Mouse (Mus musculus) liver, embryonic 14.5 days (tissue): ENCODE results near the gene Snx27. TPM values are rescaled to one million over a fixed set of nuclear protein-coding genes. Genes with fewer than 3 reads are reported as not detected.

Source experiments
- ATAC-seq: fragments of 200-750 bp; cut with Nextera tagmentation; 2 replicates; pipeline ENCODE4 v1.8.0; 2017; ENCODE audit warnings: moderate number of reproducible peaks, mild to moderate bottlenecking, moderate library complexity; ENCODE audit not compliant: insufficient read depth
- DNase-seq, 3 experiments: peaks; one replicate each; pipeline ENCODE4 v3.0.0-alpha.2; 2012 to 2013; ENCODE audit warnings: low read depth in 3 of 3, low spot score in 3 of 3
- H3K27ac ChIP-seq: fragments of 300-500 bp; sonication (generic); 2 replicates; pipeline ENCODE4 v1.5.1; 2014; ENCODE audit warnings: moderate library complexity, mild to moderate bottlenecking, control low read depth, inconsistent platforms
- H3K27me3 ChIP-seq: fragments of 300-500 bp; sonication (generic); 2 replicates; pipeline ENCODE4 v1.6.1; 2014; ENCODE audit warnings: mild to moderate bottlenecking, low read length, moderate library complexity; ENCODE audit not compliant: control insufficient read depth, insufficient read depth
- H3K36me3 ChIP-seq: fragments of 300-500 bp; sonication (generic); replicated peaks from 2 replicates; pipeline ENCODE4 v1.6.1; 2014; ENCODE audit warnings: low read depth; ENCODE audit not compliant: control insufficient read depth, insufficient read depth
- H3K4me1 ChIP-seq, 2 experiments: fragments of 200-500 bp in 1 of 2; fragments of 300-500 bp in 1 of 2; sonication (generic) in 1 of 2; replicated peaks; 2 replicates each; pipeline ENCODE4 v1.6.1; 2012 to 2014; ENCODE audit warnings: antibody characterized with exemption in 1 of 2, inconsistent platforms in 1 of 2, low read length in 1 of 2; ENCODE audit not compliant: control insufficient read depth in 2 of 2, insufficient read depth in 2 of 2
- H3K4me2 ChIP-seq: fragments of 300-500 bp; sonication (generic); 2 replicates; pipeline ENCODE4 v1.6.1; 2014; ENCODE audit warnings: low read depth, mild to moderate bottlenecking, control low read depth, moderate library complexity
- H3K4me3 ChIP-seq, 2 experiments: fragments of 200-500 bp in 1 of 2; fragments of 300-500 bp in 1 of 2; sonication (generic) in 1 of 2; 2 replicates each; pipeline ENCODE4 v1.5.1; 2012 to 2014; ENCODE audit warnings: low read depth in 2 of 2, low read length in 2 of 2, mild to moderate bottlenecking in 2 of 2, control low read depth in 1 of 2, inconsistent platforms in 1 of 2, moderate library complexity in 1 of 2; ENCODE audit not compliant: insufficient read depth in 1 of 2
- H3K9ac ChIP-seq: fragments of 300-500 bp; sonication (generic); replicated peaks from 2 replicates; pipeline ENCODE4 v1.6.1; 2014; ENCODE audit warnings: mild to moderate bottlenecking, control low read depth, moderate library complexity
- H3K9me3 ChIP-seq: fragments of 300-500 bp; sonication (generic); 2 replicates; pipeline ENCODE4 v1.6.1; 2016; ENCODE audit warnings: low read length, mixed read lengths; ENCODE audit not compliant: control insufficient read depth
- CTCF ChIP-seq: IDR thresholded peaks from 2 replicates; pipeline ENCODE4 v1.5.1; 2016; ENCODE audit warnings: antibody characterized with exemption, low read depth, control low read depth
- EP300 ChIP-seq: IDR thresholded peaks from 2 replicates; pipeline ENCODE4 v1.6.1; 2016; ENCODE audit warnings: antibody characterized with exemption, low read depth
- WGBS: fragments of 180-500 bp; shearing (Covaris S2); extraction: QIAGEN DNeasy Blood & Tissue Kit; methylation state at CpG from one replicate; pipeline ENCODE4 v1.1.7; 2014; ENCODE audit not compliant: insufficient replicate concordance; 5-methylcytosine and 5-hydroxymethylcytosine counted together
- polyA plus RNA-seq, 2 experiments: library from polyadenylated mRNA; depleted of rRNA in 1 of 2; stranded (reverse) in 1 of 2; unstranded in 1 of 2; fragments of >200 nt; fragmentation: Nextera tagmentation in 1 of 2; extraction: Ambion mirVana in 1 of 2; gene quantifications; 2 replicates each; pipeline versions ENCODE4 v1.2.1 to v1.2.3; 2012 to 2014

Gene Snx27
- polyA plus RNA-seq, 2 experiments = 5.6 to 9.7 TPM

GRCm38 (mm10) chr3:94476301-94477035, 106.0 kb downstream of the Snx27 start:
- H3K9ac ChIP-seq = no peak overlapping the region
- no peak for TF ChIP-seq CTCF
- TF ChIP-seq EP300 = no peak
- H3K27me3 ChIP-seq = peaks cover 24% of the 10 kb centered on the region
- no peaks in the 10 kb centered on the region for H3K36me3 ChIP-seq
- WGBS = 45% methylated on average over 8 of the region's 8 CpGs
- DNase-seq = no peak
- peaks cover 0 to 4% of the 10 kb centered on the region in 2 experiments; a peak in 2 of 4 replicates for H3K4me1 ChIP-seq
- no peak for ATAC-seq
- no peak overlapping the region for H3K4me3 ChIP-seq
- H3K4me2 ChIP-seq = no peak overlapping the region
- H3K27ac ChIP-seq = no peak overlapping the region
- H3K9me3 ChIP-seq = no peaks in the 10 kb centered on the region

- no peak for ATAC-seq
- H3K27ac ChIP-seq = no peak overlapping the region
- DNase-seq = no peak
- H3K27me3 ChIP-seq = peaks cover 2% of the 10 kb centered on the region; the same call in 1 of the 2 replicates
- no peak overlapping the region for H3K9ac ChIP-seq
- peaks cover 0 to 4% of the 10 kb centered on the region in 2 experiments; a peak in 2 of 4 replicates for H3K4me1 ChIP-seq
- 43% methylated on average over 5 of the region's 5 CpGs for WGBS
- H3K9me3 ChIP-seq = no peaks in the 10 kb centered on the region
- TF ChIP-seq CTCF = no peak
- no peak for TF ChIP-seq EP300
- H3K4me2 ChIP-seq = no peak overlapping the region
- no peaks in the 10 kb centered on the region for H3K36me3 ChIP-seq
- H3K4me3 ChIP-seq = no peak overlapping the region
These were observed 108.8 kb downstream of the Snx27 start for GRCm38 (mm10) chr3:94473567-94474232.

GRCm38 (mm10) chr3:94473115-94473505, 109.4 kb downstream of the Snx27 start:
- DNase-seq = no peak
- Histone ChIP-seq H3K4me3 (no peak overlapping the region), H3K27me3 (no peaks in the 10 kb centered on the region), H3K4me1 (peaks cover 0 to 4% of the 10 kb centered on the region in 2 experiments; a peak in 2 of 4 replicates), H3K27ac (no peak overlapping the region), H3K9me3 (no peaks in the 10 kb centered on the region), H3K9ac (no peak overlapping the region), H3K36me3 (no peaks in the 10 kb centered on the region), H3K4me2 (no peak overlapping the region)
- ATAC-seq = no peak
- TF ChIP-seq CTCF (no peak), EP300 (no peak)
- 60% methylated on average over 10 of the region's 10 CpGs for WGBS

GRCm38 (mm10) chr3:94472447-94473114, 109.9 kb downstream of the Snx27 start:
- H3K9ac ChIP-seq = no peak overlapping the region
- H3K4me1 ChIP-seq = peaks cover 0 to 3% of the 10 kb centered on the region in 2 experiments; a peak in 2 of 4 replicates
- 17% methylated on average over 28 of the region's 28 CpGs for WGBS
- ATAC-seq (no peak), DNase-seq (no peak)
- no peaks in the 10 kb centered on the region for H3K36me3 ChIP-seq
- no peaks in the 10 kb centered on the region for H3K27me3 ChIP-seq
- H3K4me2 ChIP-seq = no peak overlapping the region
- no peak for TF ChIP-seq EP300
- TF ChIP-seq CTCF = no peak
- no peaks in the 10 kb centered on the region for H3K9me3 ChIP-seq
- no peak overlapping the region for H3K4me3 ChIP-seq
- no peak overlapping the region for H3K27ac ChIP-seq

- H3K9me3 ChIP-seq = no peaks in the 10 kb centered on the region
- H3K9ac ChIP-seq = no peak overlapping the region
- no peaks in the 10 kb centered on the region for H3K27me3 ChIP-seq
- 37% methylated on average over 3 of the region's 3 CpGs for WGBS
- DNase-seq (no peak), ATAC-seq (no peak)
- H3K27ac ChIP-seq = no peak overlapping the region
- no peak for TF ChIP-seq CTCF
- TF ChIP-seq EP300 = no peak
- H3K4me1 ChIP-seq = no peaks in the 10 kb centered on the region
- H3K4me3 ChIP-seq = no peak overlapping the region
- H3K4me2 ChIP-seq = no peak overlapping the region
- no peaks in the 10 kb centered on the region for H3K36me3 ChIP-seq
These were observed 113.6 kb downstream of the Snx27 start for GRCm38 (mm10) chr3:94468931-94469330.
